Mouse (Mus musculus) small intestine, adult 2 months (tissue): ENCODE measurements around the gene Ruvbl1.

ENCODE experiments used
- CTCF ChIP-seq: fragments of 200-500 bp; IDR thresholded peaks from 2 replicates; pipeline ENCODE4 v1.5.1; 2012; ENCODE audit warnings: low read depth, mild to moderate bottlenecking, control low read depth, inconsistent platforms, low read length, moderate library complexity, mixed read lengths; ENCODE audit not compliant: insufficient replicate concordance, insufficient read length; ENCODE audit errors: extremely low read depth
- POLR2A ChIP-seq: fragments of 200-500 bp; IDR thresholded peaks from 2 replicates; pipeline ENCODE4 v1.6.1; 2012; ENCODE audit warnings: low read depth, mild to moderate bottlenecking, control low read depth, inconsistent platforms, low read length, moderate library complexity

DNA sequence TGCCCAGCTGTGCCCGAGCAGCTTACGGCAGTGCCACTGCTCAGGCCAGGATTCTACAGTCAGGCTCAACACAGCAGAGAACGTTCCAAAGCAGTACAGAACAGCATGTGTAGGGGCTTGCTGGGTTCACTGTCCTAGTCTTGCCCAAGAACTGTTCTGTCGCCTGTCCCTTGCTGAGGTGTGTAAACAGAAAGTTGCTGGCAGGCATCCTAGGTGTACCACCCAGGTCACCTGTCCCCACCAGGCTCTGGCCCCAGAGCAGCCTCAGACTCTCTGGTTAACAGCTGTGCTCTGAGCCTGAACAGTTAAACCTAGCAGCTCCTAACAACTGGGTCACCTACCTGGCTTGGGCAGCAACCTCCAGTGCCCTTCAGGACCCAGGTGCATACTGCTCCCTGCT, 37.8 kb downstream of the Ruvbl1 start:
- TF ChIP-seq POLR2A (no peak), CTCF (no peak)
